Mouse (Mus musculus) splenic B cell, adult 2 months (primary cell): Measurements from ENCODE around the gene Gucd1.

Experiments
- DNase-seq: peaks from one replicate; pipeline ENCODE4 v3.0.0-alpha.2; 2011; ENCODE audit warnings: low read depth, low spot score
- H3K27me3 ChIP-seq: 2 replicates; pipeline ENCODE4 v1.6.1; 2012; ENCODE audit warnings: mild to moderate bottlenecking, low read length, moderate library complexity, mixed read lengths; ENCODE audit not compliant: control insufficient read depth, poor library complexity, insufficient read depth, severe bottlenecking
- H3K36me3 ChIP-seq: 2 replicates; pipeline ENCODE4 v1.6.1; 2012; ENCODE audit warnings: mild to moderate bottlenecking, low read length, moderate library complexity, mixed read lengths; ENCODE audit not compliant: control insufficient read depth, poor library complexity, insufficient read depth, severe bottlenecking

The Gucd1 gene

DNA sequence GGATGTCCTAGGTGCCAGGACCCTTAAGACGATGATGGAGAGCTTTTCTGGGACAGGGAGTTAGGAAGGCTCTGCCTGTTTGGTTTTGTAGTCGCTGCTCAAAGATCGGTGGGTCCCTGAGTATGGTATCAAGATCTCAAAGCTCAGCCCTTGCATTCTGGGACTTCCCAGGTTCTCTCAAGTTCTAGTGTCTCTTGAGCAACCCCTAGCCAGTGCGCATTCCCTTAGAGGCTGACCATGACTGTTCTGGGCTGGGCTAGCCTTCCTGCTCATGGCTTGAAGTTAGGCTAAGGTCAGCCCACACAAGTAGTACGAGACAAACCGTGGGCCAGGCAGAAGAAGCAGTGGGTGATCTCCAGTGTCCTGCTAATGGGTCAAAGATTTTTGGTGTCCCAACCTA, 199.6 kb downstream of the Gucd1 start:
- no peak for DNase-seq
- no peaks in the 10 kb centered on the region for H3K36me3 ChIP-seq
- no peaks in the 10 kb centered on the region for H3K27me3 ChIP-seq

DNA sequence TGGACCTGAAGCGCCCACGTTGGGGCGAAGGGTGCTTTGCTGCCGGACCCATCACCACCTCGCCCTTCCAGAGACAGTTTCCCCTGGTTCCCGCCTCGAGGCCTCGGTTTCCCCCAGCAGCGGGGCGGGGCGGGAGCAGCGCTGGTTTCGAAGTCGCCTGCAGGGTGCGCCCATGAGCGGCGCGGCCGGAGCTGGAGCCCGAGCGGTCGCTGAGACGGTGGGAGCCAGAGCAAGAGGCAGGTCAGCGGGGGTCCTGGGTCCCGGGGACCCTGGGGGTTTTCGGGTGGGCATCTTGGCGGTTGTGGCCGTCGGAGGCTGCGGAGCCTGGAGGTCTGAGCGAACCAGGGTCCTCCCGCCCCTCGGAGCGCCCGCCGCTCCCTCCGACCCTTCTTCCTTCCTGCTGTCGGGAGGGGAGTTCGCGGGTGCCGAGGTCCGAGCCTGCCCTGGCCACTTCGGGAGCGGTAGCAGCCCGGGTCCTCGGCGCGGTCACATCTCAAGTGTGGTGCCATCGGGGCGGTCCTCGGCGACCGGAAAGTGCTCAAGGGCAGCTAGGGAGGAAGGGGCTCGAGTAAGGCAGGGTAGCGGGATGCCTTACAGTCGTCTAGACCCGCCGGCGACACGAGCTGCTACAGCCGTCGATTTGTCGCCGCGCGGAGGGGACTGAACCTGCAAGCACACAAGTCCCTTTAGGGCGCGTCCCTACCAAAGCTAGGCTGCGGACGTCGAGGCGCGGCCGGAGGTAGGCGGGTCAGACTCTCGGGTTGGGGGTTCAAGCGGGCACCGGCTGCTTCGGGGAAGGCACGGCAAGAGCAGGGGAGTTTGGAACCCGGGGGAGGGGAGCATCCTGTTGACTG, 200.6 kb downstream of the Gucd1 start:
- DNase-seq: peak; percentile 78
- H3K36me3 ChIP-seq: no peaks in the 10 kb centered on the region

DNA sequence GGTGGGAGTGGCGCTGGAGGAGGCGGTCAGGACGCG, 201.1 kb downstream of the Gucd1 start, which contains the start of gene Adora2a:
Adora2a (plus strand) TSS at position 6 of the 36 bp plus-strand sequence.
- Histone ChIP-seq H3K27me3 (no peaks in the 10 kb centered on the region), H3K36me3 (no peaks in the 10 kb centered on the region)
- DNase-seq: no peak

More for the DNA sequence above, 200.6 kb downstream of the Gucd1 start:
- no peaks in the 10 kb centered on the region for H3K27me3 ChIP-seq

DNA sequence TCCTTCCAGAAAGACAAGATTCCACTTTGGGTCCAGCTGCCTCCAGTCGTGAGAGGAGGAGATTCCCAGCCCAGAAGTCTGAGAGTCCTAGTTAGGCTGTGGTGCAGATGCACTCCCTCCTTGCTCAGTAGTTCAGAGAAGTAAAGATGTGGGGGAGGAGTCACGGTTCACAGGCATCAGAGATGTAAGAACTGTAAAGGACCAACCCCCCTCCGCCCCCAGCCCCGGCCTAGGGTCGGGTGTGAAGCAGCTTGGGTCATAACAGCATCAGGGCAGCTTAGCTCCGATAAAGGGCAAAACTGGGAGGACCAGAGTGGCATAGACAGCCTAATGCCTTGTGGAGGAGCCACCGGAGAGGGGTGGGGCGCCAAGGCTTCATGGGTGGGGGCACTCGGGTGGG, 201.3 kb downstream of the Gucd1 start:
- Histone ChIP-seq H3K27me3 (no peaks in the 10 kb centered on the region), H3K36me3 (no peaks in the 10 kb centered on the region)
- peak; percentile 57 for DNase-seq

DNA sequence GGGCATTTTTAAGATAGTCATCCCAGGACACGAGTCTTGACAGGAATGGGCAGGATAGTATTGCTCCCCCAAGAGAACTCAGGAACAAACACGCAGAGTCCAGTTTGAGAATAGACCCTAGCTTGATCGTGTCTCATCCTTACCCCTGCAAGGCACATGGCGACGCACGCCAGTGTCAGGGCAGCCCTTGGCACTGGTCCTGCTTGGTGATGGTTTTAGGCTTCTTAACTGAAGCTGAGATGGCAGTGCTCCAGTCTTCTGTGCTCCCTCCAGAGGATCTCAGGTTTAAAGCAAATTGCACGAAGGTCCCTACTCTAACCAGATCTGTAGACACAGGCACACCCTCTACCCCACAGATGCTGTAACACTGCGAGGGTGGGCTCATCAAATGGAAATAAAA, 202.0 kb downstream of the Gucd1 start:
- H3K36me3 ChIP-seq: no peaks in the 10 kb centered on the region
- no peaks in the 10 kb centered on the region for H3K27me3 ChIP-seq
- DNase-seq: no peak

DNA sequence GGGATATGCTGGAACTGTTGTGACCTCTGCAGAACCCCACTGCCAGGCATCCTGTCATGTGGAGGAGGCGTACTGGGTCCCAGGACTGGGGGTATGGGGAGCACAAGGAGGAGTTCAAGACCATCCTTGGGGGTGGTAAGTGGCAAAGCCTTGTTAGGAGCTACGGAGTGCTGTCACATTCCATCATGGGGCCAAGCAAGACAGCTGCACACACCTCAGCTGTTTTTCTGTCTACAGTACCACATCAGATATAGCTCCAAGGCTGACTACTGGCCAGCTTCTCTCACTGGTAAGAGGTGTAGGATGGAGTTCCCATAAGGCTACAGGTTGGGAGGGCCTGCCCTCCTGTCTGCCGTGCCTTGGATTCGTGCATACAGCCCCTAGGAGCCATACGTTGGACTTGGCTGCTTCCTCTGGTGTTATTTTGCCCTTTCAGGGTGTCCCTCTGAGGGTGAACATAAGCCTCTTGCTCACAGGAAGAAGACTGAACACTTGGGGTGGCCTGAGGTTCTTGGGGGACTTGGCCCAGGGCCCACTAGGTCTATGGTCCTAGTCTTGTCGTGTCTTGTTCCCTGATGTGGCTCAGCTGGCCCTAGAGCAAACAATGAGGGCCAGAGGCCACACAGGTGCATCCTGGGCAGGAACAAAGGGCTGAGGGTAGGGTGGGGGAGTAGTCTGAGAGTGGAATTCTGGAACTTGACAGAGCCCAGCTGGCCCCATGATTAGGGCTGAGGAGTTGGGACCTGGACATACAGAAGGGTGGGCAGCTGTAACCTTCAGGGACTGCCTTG, 203.4 kb downstream of the Gucd1 start:
- no peak for DNase-seq
- Histone ChIP-seq H3K36me3 (no peaks in the 10 kb centered on the region), H3K27me3 (no peaks in the 10 kb centered on the region)

DNA sequence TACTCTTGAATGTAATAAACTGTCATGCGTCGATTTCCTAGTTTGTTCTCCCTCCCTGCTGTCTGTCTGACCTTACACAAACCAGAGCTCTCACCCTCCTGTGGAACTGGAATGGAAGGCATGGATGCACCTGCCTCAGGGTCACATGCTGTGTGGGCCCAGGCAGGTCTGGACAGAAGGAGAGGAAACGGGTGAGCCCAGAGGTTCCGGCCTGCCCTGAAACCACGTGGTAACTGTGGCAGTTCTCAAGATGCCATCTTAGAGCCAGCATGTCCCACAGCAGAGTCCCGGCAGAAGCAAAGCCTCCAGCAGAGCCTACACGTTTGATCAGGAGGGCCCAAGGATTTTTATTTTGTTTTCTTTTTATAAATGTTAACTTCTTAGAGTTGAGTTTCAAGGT, 205.4 kb downstream of the Gucd1 start:
- peaks cover 4% of the 10 kb centered on the region; the same call in 1 of the 2 replicates for H3K36me3 ChIP-seq
- no peak for DNase-seq
- no peaks in the 10 kb centered on the region for H3K27me3 ChIP-seq

DNA sequence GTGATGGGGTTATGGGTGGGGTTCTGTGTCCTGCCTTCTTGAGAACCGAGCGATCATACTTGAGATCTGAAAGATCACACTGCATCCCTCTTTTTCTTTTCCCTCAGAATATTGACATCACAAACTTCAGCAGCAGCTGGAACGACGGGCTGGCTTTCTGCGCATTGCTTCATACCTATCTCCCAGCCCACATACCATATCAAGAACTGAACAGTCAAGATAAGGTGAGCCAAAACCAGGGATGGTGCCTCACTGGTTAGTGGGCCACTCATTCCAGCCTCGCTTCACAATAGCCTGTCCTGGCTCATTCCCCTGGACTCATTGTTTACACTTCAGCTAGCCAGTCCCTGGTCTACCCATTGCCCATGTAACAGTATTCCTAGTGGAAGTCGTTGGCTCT, 210.6 kb downstream of the Gucd1 start:
- Histone ChIP-seq H3K36me3 (peaks cover 4% of the 10 kb centered on the region; the same call in 1 of the 2 replicates), H3K27me3 (no peaks in the 10 kb centered on the region)
- DNase-seq: no peak

DNA sequence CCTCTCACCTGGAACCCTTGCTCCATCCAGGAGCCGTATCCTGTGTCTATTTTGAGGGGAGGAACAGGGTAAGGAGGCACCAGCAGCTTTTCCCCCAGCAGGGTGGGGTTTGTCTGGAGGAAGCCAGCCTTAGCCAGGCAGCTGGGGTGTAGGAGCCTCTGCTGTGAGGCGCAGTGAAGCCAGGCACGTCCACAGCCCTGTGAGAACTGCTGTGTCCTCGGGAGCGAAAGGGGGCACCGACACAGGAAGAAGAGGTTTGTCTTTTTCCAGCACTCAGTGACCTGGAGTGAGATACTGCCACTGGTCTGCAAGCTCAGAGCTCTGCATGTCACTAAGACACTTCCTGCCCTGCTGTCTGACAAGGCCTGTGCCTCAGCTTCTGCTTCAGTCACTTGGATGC, 213.4 kb downstream of the Gucd1 start:
- no peak for DNase-seq
- peaks cover 4% of the 10 kb centered on the region; the same call in 1 of the 2 replicates for H3K36me3 ChIP-seq
- no peaks in the 10 kb centered on the region for H3K27me3 ChIP-seq

DNA sequence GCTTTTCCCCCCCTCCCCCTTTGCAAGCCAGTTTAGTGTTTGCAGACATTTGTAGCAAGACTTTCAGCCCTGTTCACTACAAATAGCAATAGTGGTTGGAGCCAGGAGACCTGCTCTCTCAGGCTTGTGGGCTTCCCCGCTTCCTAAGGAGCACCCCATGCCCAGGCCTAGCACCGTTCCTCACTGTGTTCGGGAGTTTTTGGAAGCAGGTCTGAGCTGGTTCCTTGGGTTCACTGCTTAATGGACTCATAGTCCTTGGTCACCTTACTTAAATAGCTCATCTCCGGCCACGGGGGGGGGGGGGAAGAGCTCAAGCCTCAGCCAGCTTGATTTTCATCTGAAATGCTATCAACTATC, 213.7 kb downstream of the Gucd1 start:
- peaks cover 4% of the 10 kb centered on the region; the same call in 1 of the 2 replicates for H3K36me3 ChIP-seq
- DNase-seq: no peak
- no peaks in the 10 kb centered on the region for H3K27me3 ChIP-seq

DNA sequence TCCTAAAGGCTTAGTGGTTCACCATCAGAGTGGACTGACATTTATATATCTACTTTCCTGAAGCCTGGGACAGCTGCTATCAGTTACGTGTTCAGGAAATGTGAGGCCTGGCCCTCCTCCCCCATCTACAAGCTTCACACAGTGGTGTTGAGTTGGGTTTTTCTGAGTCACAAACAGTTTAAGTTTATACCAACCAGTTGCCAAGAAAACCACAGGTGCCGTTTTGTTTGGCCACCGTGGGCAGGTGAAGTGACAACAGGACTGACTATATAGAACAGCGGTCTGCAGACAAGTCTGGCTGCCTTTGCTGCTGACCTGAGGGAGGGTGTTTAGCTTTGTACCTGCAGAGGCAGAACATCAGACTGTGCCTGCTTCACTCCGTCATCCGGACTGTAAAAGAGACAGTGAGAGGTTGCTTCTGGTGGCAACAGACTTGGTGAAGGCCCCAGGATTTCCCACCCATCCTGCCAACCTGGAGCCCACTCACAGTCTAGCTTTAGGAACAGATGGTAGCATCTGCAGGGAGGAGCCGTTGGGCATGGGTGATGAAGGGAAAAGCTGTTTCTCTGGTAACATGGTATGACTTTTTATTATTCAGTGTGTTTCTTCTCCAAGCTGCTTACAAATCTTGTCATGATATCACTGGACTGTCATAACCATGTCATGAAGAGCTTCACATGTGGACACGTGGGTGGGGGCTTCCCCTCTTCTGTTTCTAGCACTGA, 214.3 kb downstream of the Gucd1 start:
- Histone ChIP-seq H3K36me3 (peaks cover 4% of the 10 kb centered on the region; the same call in 1 of the 2 replicates), H3K27me3 (no peaks in the 10 kb centered on the region)
- peak; percentile 84 for DNase-seq

DNA sequence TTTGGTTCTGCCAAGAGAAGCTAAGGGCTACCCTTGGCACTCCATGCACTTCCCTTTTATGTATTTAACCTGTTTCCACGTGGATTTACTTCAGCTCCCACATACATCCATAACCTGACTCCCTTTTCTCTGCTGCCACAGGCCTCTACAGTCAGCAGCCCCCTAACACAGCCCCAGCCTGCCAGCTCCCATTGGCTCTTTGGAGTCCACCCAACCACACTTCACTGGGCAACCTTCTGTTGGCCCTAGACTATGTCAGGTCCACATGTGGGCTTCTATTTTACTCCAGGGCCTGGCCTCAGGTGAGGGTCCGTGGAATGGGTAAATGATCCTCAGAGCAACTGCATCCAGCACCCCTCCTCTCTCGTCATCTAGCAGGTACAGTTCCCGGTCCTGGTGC, 215.2 kb downstream of the Gucd1 start:
- Histone ChIP-seq H3K27me3 (no peaks in the 10 kb centered on the region), H3K36me3 (no peaks in the 10 kb centered on the region; the same call in 1 of the 2 replicates)
- DNase-seq: no peak

DNA sequence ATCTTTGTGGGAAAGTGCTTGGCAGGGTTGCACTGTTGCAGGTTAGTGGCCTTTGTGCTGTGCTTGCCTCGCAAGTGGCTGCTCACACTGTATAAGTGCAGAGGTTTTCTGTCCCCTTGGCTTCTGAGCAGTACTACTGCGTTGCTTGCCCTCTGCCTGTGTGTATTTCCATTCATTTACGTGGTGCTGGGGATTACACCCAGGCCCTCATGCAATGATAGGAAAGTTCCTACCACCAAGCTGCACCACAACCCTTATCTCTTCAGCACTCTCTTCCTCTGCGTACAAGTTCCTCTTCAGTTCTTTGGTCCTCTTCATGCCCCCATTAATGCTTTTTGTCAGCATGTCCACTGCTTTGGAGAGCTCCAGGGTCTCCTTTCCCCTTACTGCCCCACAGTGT, 215.8 kb downstream of the Gucd1 start:
- DNase-seq: no peak
- H3K27me3 ChIP-seq: no peaks in the 10 kb centered on the region

DNA sequence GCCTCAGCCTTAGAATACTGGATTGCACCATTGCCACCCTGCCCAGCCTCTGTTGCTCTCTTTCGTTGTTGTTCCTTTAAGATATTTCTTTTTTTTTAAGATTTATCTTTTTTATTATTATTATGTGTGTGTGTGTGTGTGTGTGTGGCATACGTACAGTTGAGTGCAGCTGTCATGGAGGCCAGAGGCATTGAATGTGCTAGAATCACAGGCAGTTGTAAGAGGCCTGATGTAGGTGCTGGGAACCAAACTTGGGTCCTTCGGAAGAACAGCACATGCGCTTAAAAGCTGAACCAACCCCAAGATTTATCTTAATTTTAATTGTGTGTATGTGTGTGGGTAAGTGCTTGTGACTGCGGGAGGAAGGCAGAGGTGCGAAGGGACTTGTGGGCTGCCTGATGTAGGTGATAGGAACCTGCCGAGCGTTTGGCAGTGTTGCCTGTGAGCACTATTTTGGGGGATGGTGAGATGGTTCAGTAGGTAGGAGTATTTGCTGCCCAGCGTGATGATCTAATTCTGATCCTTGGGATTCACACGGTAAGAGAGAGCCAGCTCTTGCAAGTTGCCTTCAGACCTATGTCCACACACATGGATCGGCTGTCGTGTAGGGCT, 216.5 kb downstream of the Gucd1 start:
- Histone ChIP-seq H3K36me3 (no peaks in the 10 kb centered on the region; the same call in 1 of the 2 replicates), H3K27me3 (no peaks in the 10 kb centered on the region)
- DNase-seq: no peak

More for the DNA sequence above, 215.8 kb downstream of the Gucd1 start:
- H3K36me3 ChIP-seq: no peaks in the 10 kb centered on the region; the same call in 1 of the 2 replicates
